Mouse (Mus musculus): ENCODE data around the gene Cpeb3. TPM values are rescaled to one million over a fixed set of nuclear protein-coding genes. Genes with fewer than 3 reads are reported as not detected.
"Not testable (repeated sequence)": the region's sequence is repeated elsewhere in the genome, so short reads cannot be mapped to it uniquely, and the experiment has no call there.

Cpeb3 gene
- total RNA-seq (2021), result 10 to 100 TPM; 77.6 to 93.0 TPM

GRCm38 (mm10) chr19:37208176-37208755 lies at the start of gene Cpeb3:
Gene Cpeb3 (minus strand): TSS chr19:37208601.
- intact Hi-C loops (cut with DNase I), result loop anchor here (5.0 kb wide), 1 partner anchor 281 kb away; the partner anchor contains the start of gene Btaf1
- peak; percentile 18 to 38 for DNase-seq

GRCm38 (mm10) chr19:37255321-37255720 lies 46.9 kb upstream of the Cpeb3 start:
- intact Hi-C loops (cut with DNase I), result no loop called here
- no peak for DNase-seq

- intact Hi-C loops (cut with DNase I), result no loop called here
These were observed 43.7 kb upstream of the Cpeb3 start for GRCm38 (mm10) chr19:37252104-37252503.

GRCm38 (mm10) chr19:37248199-37248598 lies 39.8 kb upstream of the Cpeb3 start:
- DNase-seq, result no peak
- intact Hi-C loops (cut with DNase I), result no loop called here

More at GRCm38 (mm10) chr19:37252104-37252503, 43.7 kb upstream of the Cpeb3 start:
- no peak for DNase-seq

GRCm38 (mm10) chr19:37246859-37247258 lies 38.5 kb upstream of the Cpeb3 start:
- DNase-seq, result no peak
- intact Hi-C loops (cut with DNase I), result no loop called here

GRCm38 (mm10) chr19:37242707-37243106 lies 34.3 kb upstream of the Cpeb3 start:
- intact Hi-C loops (cut with DNase I), result no loop called here
- no peak for DNase-seq

GRCm38 (mm10) chr19:37241201-37241600 lies 32.8 kb upstream of the Cpeb3 start:
- intact Hi-C loops (cut with DNase I), result no loop called here
- DNase-seq, result no peak

- intact Hi-C loops (cut with DNase I), result no loop called here
- DNase-seq, result no peak
These were observed 30.7 kb upstream of the Cpeb3 start for GRCm38 (mm10) chr19:37239096-37239495.

- intact Hi-C loops (cut with DNase I), result no loop called here
- no peak for DNase-seq
These were observed 30.2 kb upstream of the Cpeb3 start for GRCm38 (mm10) chr19:37238651-37239050.

GRCm38 (mm10) chr19:37237712-37238437 lies 29.5 kb upstream of the Cpeb3 start:
- no peak for DNase-seq
- intact Hi-C loops (cut with DNase I), result no loop called here

- intact Hi-C loops (cut with DNase I), result no loop called here
These were observed 28.9 kb upstream of the Cpeb3 start for GRCm38 (mm10) chr19:37237306-37237705.

GRCm38 (mm10) chr19:37235818-37236217 lies 27.4 kb upstream of the Cpeb3 start:
- no peak for DNase-seq
- intact Hi-C loops (cut with DNase I), result no loop called here

More at GRCm38 (mm10) chr19:37237306-37237705, 28.9 kb upstream of the Cpeb3 start:
- no peak for DNase-seq

- no peak for DNase-seq
- intact Hi-C loops (cut with DNase I), result no loop called here
These were observed 25.4 kb upstream of the Cpeb3 start for GRCm38 (mm10) chr19:37233561-37234539.

GRCm38 (mm10) chr19:37232598-37232997 lies 24.2 kb upstream of the Cpeb3 start:
- intact Hi-C loops (cut with DNase I); DNase-seq: not testable (repeated sequence)

GRCm38 (mm10) chr19:37225197-37225862 lies 16.9 kb upstream of the Cpeb3 start:
- DNase-seq, result no peak
- intact Hi-C loops (cut with DNase I), result no loop called here

- intact Hi-C loops (cut with DNase I), result loop anchor here (5.0 kb wide), 1 partner anchor 48 kb away; no protein-coding TSS in a partner anchor
- DNase-seq, result peak in 1 of 2 experiments; percentile 40
These were observed 6.3 kb upstream of the Cpeb3 start for GRCm38 (mm10) chr19:37214711-37215110.

- no peak for DNase-seq
- intact Hi-C loops (cut with DNase I), result no loop called here
These were observed 3.0 kb upstream of the Cpeb3 start for GRCm38 (mm10) chr19:37211416-37211815.

GRCm38 (mm10) chr19:37210457-37210856 lies 2.1 kb upstream of the Cpeb3 start:
- intact Hi-C loops (cut with DNase I), result no loop called here
- no peak for DNase-seq

- no peak for DNase-seq
- intact Hi-C loops (cut with DNase I), result loop anchor here (5.0 kb wide), 1 partner anchor 282 kb away; the partner anchor contains the start of gene Btaf1
These were observed 1.2 kb upstream of the Cpeb3 start for GRCm38 (mm10) chr19:37209467-37210128.

- intact Hi-C loops (cut with DNase I), result loop anchor here (5.0 kb wide), 1 partner anchor 282 kb away; the partner anchor contains the start of gene Btaf1
- no peak for DNase-seq
These were observed 585 bp upstream of the Cpeb3 start for GRCm38 (mm10) chr19:37208986-37209385.
